Mouse (Mus musculus) kidney, postnatal 10 days (tissue): ENCODE data around the gene Srbd1.
A peak's percentile ranks its signal among the peaks of the same experiment; 100 is the strongest.

Experiments
- DNase-seq: peaks from one replicate; pipeline ENCODE4 v3.0.0; 2021; ENCODE audit warnings: mixed read lengths

Gene Srbd1

DNA sequence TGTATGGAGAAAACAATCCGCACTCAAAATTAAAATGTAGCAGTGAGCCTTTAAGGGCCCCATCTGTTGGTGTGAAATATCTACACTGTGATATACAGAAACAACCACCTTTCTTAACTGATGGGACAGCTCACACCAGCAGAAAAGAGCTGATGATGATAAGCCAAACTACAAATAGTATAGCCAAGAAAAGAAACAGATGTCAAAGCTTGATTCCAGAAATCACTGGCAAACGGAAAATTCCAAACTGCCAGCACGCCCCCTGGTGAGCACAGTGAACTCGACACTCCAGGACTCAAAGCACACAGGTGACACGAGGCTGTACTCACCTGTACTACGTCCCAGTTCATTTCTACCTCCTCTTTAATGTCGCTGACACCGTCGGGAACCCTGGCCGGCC, 9.1 kb downstream of the Srbd1 start:
- DNase-seq: no peak

DNA sequence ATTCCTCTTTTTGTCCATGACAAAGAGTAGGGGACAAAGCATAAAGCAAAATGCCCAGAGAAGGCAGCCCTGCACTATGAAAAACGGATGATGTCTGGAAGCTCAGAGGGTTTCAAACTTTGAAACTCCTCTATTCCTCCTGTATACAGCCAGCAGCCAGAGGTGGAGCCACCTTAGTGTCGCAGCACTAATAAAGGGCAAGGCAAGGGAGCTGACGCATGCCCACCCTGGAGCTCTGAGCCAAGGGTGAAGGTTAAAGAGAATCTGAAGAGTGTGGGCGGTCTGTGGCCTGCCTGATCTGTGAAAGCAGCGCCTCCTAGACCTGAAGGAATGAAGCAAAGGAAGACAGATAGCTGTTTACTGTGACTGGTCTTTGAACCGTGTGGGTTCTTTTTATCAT, 10.5 kb downstream of the Srbd1 start:
- no peak for DNase-seq

DNA sequence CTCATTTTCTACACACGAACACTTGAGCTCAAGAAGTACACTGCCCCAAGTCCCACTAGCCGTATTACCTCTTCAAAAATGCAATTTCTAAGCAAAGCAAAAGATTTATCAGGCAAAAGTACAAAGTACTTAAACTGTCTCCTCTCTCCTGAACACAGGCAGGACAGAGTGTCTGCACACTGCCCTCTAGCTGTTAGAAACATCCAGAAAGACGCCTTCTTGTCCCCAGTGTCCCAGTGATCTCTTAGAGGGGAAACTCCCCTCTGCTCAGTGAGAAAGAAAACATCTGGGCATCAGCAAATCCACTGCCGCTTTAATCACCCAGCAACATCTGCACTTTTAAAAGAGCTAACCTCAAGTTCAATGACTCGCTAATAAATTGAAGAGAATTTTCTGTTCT, 12.4 kb downstream of the Srbd1 start:
- DNase-seq: peak; percentile 59

DNA sequence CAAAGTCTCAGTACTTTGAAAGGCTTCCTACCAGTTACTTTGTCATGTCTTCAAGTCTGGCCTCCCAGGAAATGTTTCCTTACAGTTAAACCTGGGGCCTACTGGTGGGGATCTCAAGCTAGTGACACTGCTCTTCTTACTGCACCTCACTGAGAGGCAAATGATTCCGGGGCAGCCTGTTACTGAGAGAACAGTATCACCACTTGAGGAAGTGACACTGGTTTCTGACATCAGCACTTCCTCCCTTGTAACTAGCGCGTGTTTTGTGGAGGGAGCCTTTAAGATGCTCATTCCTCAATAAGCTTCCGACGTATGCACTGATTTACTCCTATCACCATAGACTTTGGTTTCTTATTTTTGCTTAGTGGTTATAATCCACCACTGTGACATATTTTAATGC, 16.8 kb downstream of the Srbd1 start:
- no peak for DNase-seq

DNA sequence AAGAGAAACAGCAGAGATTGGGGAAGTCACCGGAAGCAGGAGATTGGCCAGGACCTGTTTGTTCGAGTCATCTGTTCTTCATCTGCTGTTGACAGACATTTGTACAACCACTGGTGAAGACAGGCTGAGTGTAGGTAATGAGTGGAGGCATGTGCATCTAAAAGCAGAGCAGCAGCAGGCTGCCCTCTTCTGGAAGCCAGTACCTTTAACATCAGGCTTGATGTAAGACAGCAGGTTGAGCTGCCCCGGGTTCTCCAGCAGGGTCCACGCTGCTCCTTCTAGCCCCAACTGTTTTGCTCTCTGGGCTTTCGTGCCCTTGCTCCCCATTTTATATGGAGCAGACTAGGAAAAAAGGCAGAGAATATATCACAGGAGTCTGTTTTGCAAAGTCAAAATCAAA, 19.1 kb downstream of the Srbd1 start:
- DNase-seq: peak; percentile 17

DNA sequence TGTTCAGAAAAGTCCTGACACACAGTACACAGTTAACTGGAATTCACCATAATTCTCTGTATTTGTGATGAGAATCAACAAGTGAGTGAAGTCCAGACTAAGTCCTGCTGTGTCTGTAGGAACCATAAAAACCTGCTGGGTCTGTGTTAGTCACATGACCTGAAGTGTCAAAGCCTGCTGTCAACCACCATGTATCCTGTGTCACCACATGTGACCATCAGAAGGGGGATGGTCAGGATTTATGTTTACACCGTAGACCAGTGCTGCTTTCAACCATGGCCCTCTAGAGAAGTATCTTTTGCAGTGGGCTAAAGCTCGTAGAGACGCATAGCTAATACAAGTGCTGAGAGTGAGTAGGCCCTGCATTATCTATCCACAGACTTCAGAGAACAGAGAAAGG, 21.8 kb downstream of the Srbd1 start:
- no peak for DNase-seq

DNA sequence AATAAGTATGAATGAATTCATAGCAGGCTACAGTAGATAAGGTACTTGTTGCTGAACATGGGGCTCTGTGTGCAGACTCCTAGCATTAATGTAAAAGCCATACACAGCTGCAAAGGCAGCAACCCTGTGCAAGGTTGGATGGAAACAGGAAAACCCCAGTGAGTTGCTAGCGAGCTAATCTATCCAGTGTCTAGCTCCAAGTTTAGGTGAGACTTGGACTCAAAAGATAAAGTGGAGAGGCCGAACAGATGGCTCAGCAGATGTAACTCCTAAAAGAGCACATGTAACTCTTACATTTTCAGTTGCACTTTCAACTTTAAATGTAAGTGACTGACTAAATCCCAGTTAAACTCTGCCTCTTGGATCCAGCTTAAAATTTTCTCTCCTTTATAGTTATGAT, 48.1 kb downstream of the Srbd1 start:
- DNase-seq: no peak

DNA sequence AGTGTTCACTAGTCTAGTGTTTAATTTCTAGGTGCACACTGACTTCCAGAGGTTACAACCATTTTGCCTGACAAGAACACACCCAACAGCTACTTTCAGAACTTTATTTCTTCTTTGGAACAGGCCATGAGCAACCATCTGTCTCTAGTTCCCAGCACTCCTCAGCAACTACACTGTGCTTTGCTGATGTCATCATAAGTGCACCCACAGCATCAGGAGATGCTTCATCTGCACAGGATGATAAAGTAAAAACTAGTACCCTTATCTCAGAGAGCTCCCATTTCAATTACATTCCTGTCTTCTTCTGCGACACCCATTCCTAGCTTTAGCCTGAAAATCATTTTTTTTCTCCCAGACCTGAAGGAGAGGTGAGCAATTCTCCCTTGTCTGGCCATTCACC, 51.9 kb downstream of the Srbd1 start:
- DNase-seq: no peak

DNA sequence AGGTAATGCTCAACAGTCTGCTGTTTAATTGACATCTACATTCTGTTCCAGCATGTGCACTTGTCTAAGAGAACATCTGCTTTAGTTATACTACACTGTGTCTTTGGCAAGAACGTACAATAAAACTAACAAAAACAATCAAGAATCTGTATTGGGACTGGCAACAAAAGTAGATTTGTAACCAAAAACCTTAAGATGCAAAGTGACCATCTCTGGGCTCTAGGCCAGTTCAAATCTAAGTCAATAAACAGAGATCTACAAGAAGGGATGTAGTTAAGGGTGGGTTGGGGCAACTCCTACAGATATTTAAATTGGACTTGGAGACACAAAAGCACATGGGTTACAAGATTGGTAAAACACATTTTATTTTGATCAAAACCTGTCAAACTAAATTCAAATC, 53.3 kb downstream of the Srbd1 start:
- DNase-seq: no peak

DNA sequence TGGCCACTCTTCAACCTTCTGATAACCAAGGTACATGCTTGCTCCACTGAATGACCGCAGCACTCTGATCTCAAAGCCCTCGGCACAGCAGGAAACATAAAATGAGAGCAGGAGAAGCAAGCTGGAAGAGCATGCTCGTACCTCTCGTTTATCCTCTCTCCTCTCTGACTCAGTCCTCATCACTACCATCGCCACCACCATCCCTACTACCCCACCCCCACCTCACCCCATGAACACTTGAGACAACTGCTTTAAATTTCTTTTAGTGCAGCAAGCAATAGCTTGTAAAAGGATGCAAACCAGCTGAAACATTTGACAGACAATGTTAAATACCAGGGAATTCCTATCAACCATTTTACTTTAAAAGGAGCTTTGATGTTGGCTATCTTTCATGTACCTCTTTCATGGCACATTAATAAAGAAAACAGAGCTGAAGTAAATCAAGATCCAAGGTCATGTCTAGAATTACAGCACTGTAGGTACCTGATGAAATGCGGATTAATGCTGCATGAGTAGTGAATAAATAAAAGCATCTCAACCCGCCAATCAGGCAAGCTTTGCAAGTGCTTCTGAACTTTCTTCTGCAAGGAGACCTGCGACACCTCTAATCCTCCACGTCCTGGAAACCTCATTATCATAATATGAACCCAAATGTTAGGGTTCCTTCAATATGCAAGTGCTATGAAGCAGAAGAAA, 54.9 kb downstream of the Srbd1 start:
- DNase-seq: no peak

DNA sequence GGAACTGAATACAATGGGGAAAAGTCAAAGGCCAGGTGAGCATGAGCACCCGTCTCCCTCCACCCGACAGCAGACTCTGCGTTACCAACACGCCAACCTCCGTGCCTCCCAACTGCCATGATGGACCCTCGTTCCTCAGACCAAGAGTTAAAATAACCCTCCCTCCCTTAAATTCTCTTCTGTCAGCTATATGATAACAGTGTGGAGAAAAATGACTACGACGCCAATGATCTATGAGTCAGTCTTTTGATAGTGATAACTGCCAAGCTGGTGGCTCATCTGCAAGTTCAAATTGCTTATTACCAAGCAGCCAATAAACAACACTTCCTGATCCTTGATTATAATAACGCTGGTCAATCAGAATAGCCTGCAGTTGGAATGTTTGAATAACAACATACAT, 57.1 kb downstream of the Srbd1 start:
- DNase-seq: no peak

DNA sequence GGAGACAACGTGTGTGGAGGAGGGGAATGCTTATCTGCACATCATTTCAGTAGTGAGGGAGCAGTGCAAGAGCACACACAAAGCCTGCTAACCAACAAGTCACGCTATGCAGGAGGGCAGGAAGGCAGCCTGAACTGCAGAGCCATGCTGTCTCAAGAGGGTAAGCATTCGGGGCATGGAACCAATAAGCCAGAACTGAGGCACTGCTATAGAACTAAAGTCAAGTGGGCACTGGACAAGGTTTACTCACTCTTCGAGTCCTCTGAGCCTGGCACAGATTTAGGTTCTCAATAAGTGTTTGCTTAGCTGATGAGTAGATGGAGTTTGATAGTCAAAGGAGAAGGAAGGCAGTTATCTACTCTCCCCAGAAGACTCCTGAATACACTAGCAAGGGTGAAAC, 58.8 kb downstream of the Srbd1 start:
- DNase-seq: no peak

DNA sequence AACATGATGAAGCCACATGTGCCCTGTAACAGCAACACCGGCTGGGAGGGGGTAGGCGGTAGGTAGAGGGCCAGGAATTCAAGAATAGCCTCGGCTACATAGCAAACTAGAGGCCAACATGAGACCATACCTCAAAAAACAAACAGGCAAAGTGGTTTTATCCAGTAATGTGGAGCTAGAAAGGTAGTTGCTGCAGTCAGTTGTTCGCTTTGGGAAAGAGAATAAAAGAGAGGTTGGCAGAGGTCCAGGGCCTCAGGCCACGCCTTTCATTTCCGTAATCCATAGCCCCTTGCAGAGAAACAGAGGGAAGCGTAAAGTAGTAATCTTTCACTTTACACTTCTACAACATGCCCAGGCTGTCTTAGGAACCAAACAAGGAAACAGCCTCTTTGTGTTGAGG, 61.8 kb downstream of the Srbd1 start:
- DNase-seq: peak; percentile 28

DNA sequence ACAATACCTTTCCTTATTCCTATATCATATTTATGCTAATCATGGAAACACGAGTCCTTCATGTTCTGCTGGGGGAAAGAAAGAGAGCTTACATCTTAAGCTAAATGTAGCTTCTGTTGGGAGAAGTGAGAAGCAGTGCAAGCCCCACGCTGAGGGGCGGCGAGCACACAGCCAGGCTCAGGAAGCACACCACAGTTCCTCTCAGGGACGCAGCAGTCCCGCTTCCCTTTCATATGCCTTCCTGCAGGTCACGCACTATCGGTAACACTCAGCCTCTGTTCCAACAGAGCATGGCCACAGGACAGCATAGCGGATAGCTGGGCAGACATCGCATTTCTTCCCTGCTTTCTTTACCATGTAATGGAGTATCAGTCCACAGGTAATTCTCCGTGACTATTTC, 66.9 kb downstream of the Srbd1 start:
- DNase-seq: no peak

DNA sequence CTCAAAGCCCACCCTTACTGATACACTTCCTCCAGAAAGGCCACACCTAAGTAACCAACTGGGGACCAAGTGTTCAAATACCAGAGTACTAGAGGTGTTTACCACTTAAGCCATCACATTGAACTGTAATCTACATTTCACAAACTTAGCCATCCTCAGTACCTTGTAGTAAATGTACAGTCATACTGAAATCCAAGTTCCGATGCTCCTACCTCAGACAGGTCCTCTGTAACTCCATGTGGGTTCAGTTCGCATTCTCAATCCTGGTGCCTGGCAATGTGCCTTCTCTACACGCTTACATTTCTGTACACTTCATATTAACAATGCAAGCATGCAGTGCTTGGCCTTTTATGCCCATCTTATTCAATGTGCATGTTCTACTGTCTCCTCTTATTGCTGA, 77.5 kb downstream of the Srbd1 start:
- no peak for DNase-seq

DNA sequence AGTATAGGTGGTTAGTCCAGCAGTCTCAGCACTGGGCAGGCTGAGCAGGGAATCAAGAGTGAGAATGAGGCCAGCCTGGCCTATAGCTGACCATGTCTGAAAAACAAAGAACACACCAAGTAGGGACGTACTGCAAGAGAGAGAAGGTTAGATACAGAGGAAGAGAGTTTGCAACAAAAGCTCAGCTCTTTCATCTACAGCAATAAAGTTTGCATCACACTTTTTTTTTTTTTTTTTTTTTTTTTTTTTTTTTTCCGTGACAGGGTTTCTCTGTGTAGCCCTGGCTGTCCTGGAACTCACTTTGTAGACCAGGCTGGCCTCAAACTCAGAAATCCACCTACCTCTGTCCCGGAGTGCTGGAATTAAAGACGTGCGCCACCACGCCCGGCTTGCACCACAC, 79.1 kb downstream of the Srbd1 start:
- no peak for DNase-seq

DNA sequence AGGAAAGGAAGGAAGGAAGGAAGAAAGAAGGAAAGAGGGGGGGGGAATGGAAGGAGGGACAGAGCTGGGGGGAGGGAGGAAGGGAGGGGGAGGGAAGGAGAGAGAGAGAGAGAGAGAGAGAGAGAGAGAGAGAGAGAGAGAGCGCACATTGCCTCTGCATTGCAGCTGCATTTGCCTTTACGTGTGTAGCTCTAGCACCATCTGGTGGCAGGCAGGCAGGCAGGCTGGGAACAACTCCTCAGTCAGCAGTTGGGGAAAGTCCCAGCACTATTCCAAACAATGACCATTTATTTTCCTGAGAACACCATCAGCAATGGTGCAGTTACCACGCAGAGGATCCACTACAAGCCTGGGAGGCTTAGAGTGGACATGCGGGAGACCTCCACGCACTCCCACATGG, 81.5 kb downstream of the Srbd1 start:
- DNase-seq: peak; percentile 81

DNA sequence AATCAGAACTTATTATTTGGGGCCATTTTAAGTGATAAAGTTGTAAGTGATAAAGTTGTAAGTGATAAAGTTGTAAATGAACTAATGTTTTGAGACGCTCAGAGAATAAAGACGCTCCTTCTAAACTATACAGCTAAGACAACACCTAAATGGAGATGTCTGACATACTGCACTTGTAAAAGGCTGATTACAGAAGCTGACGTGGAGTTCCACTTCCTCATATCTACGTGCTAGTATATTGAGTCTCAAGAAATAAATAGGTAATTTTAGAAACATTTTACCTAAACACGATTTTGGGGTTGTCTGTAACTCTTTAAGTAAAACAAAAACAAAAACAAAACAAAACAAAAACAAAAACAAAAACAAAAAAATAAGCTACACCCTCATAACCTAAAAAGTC, 84.1 kb downstream of the Srbd1 start:
- no peak for DNase-seq

DNA sequence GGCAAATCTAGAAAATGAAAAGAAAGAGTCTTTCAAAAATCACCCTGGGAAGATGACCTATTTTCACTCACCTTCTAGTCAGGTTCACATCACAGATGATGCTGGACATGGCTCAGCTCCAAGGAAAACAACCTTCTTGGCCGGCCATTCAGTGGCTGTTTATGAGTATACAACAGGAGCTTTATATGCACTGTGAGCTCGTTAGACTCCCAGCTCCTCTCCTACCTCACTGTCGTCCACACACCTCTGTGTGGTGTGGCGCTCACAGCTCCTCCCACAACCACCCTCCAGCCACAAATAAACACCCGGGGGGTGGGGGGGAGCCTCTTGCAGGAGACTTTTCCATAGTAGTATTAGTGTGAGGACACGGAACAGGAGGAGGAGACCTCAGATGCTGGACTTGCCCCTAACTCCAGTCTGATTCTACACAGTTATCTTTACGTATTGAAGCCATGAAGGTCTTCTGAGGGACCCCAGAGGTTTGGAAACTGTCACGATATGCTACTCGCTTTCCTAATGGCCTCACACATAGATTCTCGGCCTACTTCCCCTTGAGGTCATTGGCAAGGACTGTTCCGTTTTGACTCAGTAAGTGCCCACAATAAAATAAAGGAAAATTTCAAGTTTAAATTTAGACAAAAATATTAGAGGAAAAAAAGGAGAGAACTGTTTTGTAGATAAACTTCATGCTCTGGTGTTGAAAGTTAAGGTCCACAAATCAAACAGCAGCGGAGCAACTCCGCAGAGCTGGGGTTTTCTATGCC, 104.6 kb downstream of the Srbd1 start:
- no peak for DNase-seq

DNA sequence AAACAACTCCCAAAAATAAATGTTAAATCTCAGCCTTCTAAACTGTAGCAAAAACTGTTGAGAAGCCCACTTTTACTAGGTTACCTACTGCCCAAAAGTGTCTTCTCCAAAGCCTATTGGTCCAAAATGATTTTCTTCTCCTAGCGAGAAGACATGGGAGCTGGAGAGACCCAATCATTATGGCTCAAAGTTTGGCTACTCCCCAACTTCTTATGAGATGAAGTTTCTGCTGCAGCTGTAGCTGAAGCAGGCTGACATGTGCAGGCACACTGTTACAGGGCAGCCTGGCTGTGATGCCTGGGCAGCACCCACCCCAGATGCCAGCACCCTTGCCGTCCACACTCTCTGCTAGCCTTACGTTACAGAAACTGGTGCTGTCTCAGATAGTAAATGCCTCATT, 105.2 kb downstream of the Srbd1 start:
- no peak for DNase-seq

DNA sequence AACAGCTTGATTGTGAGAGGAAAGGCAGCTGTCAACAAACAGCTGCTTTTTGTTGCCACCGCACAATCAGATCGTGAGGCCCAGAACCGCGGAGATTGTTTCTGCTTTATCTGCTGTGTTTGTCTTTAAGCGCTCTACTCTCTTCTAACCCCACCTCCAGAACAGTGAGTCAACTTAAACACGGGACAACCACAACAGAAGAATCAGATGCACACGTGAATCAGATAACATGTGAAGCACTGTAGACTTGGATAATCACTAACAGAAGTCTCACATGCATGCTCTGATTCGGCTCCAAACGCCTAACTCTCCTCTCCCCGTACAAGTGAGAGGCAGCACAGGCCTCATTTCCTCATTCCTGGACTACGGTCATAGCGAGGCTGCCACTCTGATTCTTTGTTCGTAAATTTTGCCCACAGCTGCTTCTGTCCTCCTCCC, 106.7 kb downstream of the Srbd1 start:
- peak; percentile 48 for DNase-seq

DNA sequence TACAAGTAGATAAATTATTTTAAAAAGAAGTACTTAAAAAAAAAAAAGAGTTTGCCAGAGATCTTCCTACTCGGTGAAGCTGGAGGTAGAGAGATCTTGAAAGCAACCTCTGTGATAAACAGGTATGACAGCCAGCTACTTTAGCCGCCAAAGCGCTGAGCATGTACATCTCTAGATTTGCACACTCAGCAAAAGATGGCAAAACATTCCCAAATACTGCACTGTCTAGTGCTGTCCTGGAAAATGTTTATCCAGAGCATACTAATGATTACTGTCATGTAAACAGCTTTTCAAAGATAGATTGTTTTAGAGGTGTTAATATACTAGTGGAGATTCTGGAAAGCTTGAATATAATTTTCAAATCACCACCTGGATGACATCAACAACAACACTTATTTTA, 109.4 kb downstream of the Srbd1 start:
- no peak for DNase-seq

DNA sequence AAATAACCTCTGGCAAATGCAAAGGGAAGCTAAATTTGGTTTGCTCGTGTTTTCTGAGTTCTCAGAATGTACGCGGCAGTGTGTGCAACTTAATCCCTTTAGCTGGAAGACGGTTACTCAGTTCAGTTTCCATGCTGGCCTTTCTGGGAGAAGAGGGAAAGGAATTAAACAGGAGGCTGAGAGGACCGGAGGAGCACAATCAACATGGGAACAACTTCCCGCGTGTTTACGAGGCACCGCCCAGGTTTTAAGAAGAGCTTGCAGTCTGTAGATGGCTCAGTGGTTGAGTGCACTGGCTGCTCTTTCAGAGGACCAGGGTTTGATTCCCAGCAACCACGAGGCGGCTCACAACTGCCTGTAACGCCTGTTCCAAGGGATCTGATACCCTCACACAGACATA, 109.8 kb downstream of the Srbd1 start:
- no peak for DNase-seq

DNA sequence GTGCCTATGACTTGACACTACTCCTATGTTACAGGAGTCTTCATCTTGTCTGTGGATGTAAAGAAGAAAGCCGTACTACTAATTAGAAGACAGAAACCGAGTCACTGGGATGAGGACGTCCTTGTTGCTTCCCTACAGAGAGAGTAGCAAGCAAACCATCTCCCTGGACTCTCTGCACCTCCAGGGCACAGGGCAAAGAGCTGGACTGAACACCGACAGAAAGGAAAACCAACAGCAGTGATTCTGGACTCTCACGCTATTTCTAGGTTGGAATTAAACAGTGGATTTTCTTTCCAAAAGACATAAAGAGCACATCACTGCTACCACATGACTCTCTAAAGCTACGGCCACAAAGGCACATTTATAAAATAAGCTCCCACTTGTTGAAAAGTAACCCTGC, 110.3 kb downstream of the Srbd1 start:
- no peak for DNase-seq
